Mouse (Mus musculus): ENCODE measurements at regions not wholly inside any gene's neighbourhood (a gene's known extent, or its start where the extent isn't known, plus 50 kb on each side); places are given as distances from the start of the nearest gene placed in this dataset.
"Not testable (repeated sequence)": the region's sequence is repeated elsewhere in the genome, so short reads cannot be mapped to it uniquely, and the experiment has no call there.

- DNase-seq (ENCODE audit: low spot score): no peak
Measured at GRCm38 (mm10) chr10:117499177-117499863, 119.5 kb upstream of the Cpsf6 start.

- no peak for DNase-seq (ENCODE audit: low spot score)
Measured at GRCm38 (mm10) chr10:117498497-117498896, 118.7 kb upstream of the Cpsf6 start.

DNA sequence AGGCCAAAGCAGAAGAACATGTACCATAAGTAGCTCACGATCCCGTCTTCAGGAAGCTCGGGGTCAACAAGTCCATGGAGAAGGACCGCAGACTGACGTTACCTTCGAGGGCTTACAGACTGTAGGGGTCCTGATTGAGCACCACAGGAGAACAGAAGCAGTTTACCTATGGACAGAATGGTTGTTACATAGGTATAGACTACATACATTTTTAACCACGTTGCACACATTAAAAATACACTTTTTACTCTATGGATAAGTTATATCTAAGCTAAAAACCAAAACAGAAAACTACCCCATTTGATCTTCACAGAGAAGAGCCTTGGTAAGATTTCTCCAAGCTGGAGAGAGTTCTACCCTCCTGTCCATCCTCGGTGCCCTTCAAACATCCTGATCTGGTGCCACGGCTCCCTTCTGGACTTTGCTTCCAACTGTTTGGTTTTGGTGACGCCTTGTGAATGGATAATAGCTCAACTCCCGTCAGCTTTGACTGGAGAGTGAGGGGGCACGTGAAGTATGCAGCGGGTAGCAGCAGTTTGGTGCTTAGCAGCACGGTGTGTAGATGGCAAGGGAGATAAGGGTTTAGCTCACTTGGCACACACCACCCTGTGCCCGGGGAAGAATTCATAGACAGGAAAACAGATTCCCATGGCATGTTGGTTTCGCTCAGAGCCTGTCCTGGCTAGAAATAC lies 117.9 kb upstream of the Cpsf6 start:
- no peak for DNase-seq (ENCODE audit: low spot score)

DNA sequence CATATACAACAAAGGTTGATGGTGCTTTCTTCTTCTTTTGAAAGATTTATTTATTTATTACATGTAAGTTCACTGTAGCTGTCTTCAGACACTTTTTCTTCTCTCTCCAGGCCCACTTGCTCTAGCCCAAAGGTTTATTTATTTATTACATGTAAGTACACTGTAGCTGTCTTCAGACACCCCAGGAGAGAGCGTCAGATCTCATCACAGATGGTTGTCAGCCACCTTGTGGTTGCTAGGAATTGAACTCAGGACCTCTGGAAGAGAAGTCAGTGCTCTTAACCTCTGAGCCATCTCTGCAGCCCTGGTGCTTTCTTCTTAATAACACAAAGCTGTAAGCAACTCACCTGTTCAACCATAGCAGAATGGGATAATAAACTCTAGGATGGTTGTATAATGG lies 117.3 kb upstream of the Cpsf6 start:
- DNase-seq (ENCODE audit: low spot score): not testable (repeated sequence)

GRCm38 (mm10) chr10:117496064-117497011 lies 116.5 kb upstream of the Cpsf6 start:
- DNase-seq (ENCODE audit: low spot score): no peak

GRCm38 (mm10) chr10:117494171-117494701 lies 114.4 kb upstream of the Cpsf6 start:
- no peak for DNase-seq (ENCODE audit: low spot score)

DNA sequence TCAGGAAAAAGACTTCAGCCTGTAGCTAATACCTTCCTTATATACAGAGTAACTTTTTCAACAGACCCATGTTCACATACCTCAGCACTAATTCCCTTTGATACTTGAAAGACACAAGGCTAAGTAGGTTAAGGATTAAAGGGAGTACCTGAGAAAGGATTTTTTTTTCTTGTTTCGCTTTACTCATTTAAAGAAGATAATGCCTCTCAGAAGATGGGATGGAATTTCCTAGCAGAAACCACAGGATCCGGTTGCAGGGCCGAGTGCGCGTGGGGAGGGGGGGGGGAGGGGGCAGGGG lies 114.0 kb upstream of the Cpsf6 start:
- no peak for DNase-seq (ENCODE audit: low spot score)

DNA sequence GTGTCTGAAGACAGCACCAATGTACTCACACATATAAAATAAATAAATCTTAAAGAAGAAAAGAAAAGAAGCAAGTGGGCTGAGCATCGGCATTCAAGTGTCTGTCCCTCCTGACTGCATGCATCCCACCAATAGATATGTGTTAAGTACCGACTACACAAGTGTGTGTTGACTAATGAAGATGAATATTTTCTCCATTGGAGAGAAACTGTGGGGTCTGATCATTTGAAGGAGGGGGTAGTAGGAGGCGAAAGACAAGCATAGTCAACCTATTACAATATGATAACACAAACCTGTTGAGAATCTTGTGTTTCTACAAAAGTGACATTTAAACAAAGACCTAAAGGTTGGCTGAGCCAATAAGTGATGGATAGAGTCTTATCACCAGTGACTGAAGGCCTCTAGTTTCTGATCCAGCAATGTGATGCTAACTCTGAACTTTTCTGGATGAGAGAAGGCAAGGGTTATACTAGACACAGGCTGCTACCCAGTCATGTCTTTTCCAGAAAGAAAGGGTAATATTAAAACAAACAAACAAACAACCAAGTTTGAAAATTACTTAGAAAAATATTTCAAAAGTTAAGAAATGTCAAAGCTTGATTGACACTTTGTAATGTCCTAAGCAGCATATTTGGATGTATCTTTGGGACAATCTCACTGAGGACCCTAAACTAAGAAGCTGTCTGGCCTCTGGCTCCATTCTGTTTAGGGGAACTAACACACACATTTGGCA lies 113.4 kb upstream of the Cpsf6 start:
- DNase-seq (ENCODE audit: low spot score): no peak

DNA sequence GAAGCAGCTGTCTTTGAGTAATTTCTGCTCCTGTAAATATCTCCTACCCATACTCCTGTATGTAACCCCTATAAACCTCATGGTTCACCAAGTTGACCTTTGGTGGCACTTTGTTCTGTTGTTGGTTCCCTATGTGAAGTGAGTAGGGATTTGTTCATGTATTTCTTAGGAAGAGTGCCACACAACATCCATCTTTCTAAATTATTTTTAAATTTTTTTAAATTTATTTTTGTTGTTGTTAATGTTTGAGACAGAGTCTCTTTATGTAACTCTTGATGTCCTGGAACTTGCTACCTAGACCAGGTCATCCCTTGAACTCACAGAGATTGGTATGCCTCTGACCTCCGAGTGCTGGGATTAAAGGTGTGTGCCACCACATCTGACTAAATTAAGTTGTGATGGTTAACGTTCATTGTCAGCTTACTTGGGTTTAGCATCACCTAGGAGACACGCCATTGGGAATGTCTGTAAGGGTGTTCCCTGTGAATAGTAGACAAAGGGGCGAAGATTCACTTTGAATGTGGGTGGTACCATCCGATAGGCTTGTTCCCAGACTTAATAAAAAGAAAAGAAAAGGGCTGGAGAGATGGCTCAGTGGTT lies 112.7 kb upstream of the Cpsf6 start:
- DNase-seq (ENCODE audit: low spot score): no peak

DNA sequence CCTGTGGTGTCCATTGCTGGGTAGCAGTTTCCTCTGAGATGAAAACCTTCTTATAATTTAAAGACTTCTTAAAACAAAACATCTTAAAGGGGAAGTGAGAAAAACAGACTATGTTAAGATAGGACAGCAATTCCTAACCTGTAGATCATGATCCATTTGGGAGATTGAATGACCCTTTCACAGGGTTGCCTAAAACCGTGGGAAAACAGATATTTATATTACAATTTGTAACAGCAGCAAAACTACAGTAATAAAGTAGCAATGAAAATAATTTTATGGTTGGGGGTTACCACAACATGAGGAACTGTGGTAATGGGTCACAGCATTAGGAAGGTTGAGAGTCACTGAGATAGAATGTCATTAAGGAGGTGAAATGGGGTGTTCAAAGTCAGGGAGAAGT lies 111.9 kb upstream of the Cpsf6 start:
- no peak for DNase-seq (ENCODE audit: low spot score)

- no peak for DNase-seq (ENCODE audit: low spot score)
Measured at GRCm38 (mm10) chr10:117490851-117491595, 111.2 kb upstream of the Cpsf6 start.

DNA sequence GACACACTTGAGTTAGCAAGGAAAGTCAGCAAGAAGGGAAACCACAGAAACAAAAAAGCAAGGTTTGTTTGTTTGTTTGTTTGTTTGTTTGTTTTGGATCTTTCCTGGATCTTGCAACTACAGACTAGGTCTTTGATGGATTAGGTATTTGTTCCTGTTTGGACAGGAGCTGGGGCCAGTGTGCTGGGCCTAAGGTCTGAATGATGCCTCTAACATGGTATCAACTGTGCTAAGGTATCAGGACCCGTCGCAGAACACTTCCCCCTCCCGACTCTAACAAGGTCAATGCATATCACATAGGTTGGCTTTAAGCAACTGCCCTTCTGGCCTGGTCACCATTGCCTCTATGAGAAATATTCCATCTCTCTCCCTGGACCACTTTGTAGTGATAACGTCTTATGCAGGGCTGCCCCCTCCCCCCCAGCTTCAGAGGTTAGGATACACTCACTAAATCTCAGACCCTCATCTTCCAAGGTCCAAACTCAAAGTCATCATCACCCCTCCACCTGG lies 103.3 kb upstream of the Cpsf6 start:
- DNase-seq (ENCODE audit: low spot score): no peak

DNA sequence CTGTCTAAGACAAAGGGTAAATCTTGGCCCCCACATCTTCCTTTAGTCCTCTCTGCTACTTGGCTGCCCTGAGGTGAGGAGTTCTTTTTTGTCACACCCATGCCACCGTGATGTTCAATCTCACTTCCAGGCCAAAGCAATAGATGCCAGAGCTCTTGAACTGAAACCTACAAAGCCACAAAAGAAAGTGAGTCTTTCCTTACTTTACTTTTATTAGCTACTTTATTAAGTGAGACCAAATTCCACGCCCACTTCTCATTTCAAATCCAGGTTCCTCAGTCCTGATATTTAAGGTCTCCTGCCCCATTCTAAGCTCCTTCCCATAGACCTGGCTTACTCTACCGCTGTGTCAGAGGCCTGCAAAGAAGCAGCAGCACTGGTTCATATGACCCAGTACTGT lies 102.5 kb upstream of the Cpsf6 start:
- DNase-seq (ENCODE audit: low spot score): no peak

- no peak for DNase-seq (ENCODE audit: low spot score)
Measured at GRCm38 (mm10) chr10:117481341-117481990, 101.7 kb upstream of the Cpsf6 start.

GRCm38 (mm10) chr10:117480456-117480850 lies 100.6 kb upstream of the Cpsf6 start:
- DNase-seq (ENCODE audit: low spot score): no peak

GRCm38 (mm10) chr10:117479721-117480455 lies 100.1 kb upstream of the Cpsf6 start:
- no peak for DNase-seq (ENCODE audit: low spot score)

DNA sequence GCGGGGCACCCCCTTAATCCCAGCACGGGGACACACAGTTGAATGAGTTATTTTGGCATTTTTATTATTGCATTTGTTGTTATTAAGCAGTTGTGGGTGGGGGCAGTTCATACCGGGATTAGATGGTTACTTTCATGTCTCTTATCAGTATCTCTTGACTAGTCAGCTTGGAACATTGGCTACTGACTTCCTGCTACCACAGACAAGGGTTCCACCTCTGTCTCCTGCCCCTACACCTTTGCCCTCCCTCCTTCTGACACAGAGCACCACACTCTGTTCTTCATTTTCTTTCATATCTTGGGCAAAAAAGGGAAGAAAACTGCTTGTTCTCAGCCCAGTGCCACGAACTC lies 99.1 kb upstream of the Cpsf6 start:
- no peak for DNase-seq (ENCODE audit: low spot score)

DNA sequence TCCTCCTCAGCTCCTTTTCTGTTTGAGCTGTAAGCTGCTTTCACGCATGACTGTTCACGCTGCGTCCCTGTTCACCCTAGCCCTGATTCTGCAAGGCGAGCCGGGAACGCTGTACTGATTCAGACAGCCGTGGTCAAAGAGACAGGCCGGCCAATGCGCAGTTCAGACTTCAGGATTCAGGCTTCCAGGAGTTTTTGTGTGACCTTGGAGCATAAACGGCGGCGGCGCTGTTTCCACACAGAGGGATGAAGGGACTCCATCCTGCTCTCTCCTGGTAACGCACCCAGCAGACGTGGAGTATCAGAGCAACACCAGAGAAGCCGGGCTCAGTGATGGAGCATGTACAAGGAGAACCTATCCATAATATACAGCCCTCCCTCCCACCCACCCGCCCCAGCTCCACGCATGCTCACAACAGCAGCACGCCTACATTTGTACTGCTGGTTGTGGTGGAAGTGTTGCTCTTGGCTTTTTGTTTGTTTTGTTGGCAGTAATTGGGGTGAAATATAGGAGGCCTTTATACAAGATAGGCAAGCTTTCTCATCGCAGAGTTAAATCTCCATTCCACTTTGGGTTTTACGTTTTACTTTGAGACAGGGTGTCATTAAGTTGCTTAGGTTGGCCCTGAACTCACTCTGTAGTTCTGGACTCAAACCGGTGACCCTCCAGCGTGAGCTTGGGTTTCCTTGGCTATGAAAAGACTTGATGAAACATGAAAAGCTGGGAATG lies 98.6 kb upstream of the Cpsf6 start:
- no peak for DNase-seq (ENCODE audit: low spot score)

Measured in ovary, postnatal 14 days (tissue).